Mouse (Mus musculus) frontal cortex, postnatal 14 days (tissue): Measurements from ENCODE around the gene Pianp.
A peak's percentile ranks its signal among the peaks of the same experiment; 100 is the strongest.

Experiments used
- DNase-seq, 2 experiments: peaks; one replicate each; pipeline ENCODE4 v3.0.0; 2022; ENCODE audit warnings: low spot score in 2 of 2

Pianp gene

GRCm38 (mm10) chr6:124996551-124997501 lies at the start of gene Pianp:
Gene Pianp (plus strand): TSS chr6:124996694.
- peak; percentile 72 to 76 for DNase-seq

- DNase-seq = no peak
Measured at GRCm38 (mm10) chr6:124953991-124954715, 42.3 kb upstream of the Pianp start.

- no peak for DNase-seq
Measured at GRCm38 (mm10) chr6:124955212-124955611, 41.3 kb upstream of the Pianp start.

- DNase-seq = no peak
Measured at GRCm38 (mm10) chr6:124958127-124958526, 38.4 kb upstream of the Pianp start.

GRCm38 (mm10) chr6:124959960-124960359 lies 36.5 kb upstream of the Pianp start:
- no peak for DNase-seq

GRCm38 (mm10) chr6:124961021-124961420 lies 35.5 kb upstream of the Pianp start:
- DNase-seq = no peak

GRCm38 (mm10) chr6:124964638-124965037 lies 31.9 kb upstream of the Pianp start:
- peak in 1 of 2 experiments; percentile 16 for DNase-seq

- peak; percentile 86 to 91 for DNase-seq
Measured at GRCm38 (mm10) chr6:124965088-124965719, 31.3 kb upstream of the Pianp start, which contains the start of gene Cops7a. Gene Cops7a (minus strand): TSS chr6:124965538.

- DNase-seq = no peak
Measured at GRCm38 (mm10) chr6:124965747-124966146, 30.7 kb upstream of the Pianp start.

- DNase-seq = no peak
Measured at GRCm38 (mm10) chr6:124966466-124967118, 29.9 kb upstream of the Pianp start.

GRCm38 (mm10) chr6:124967766-124968165 lies 28.7 kb upstream of the Pianp start:
- DNase-seq = peak in 1 of 2 experiments; percentile 16

GRCm38 (mm10) chr6:124992241-124992640 lies 4.3 kb upstream of the Pianp start:
- no peak for DNase-seq

GRCm38 (mm10) chr6:124993365-124993764 lies 3.1 kb upstream of the Pianp start:
- DNase-seq = no peak

GRCm38 (mm10) chr6:124993876-124994275 lies 2.6 kb upstream of the Pianp start:
- no peak for DNase-seq

GRCm38 (mm10) chr6:124995246-124995645 lies 1.2 kb upstream of the Pianp start:
- DNase-seq = no peak

- DNase-seq = no peak
Measured at GRCm38 (mm10) chr6:124995831-124996403, 577 bp upstream of the Pianp start.

GRCm38 (mm10) chr6:124998066-124998465 lies 1.6 kb downstream of the Pianp start:
- peak in 1 of 2 experiments; percentile 54 for DNase-seq

GRCm38 (mm10) chr6:124999091-124999490 lies 2.6 kb downstream of the Pianp start:
- DNase-seq = no peak

- no peak for DNase-seq
Measured at GRCm38 (mm10) chr6:124999546-124999945, 3.1 kb downstream of the Pianp start.

GRCm38 (mm10) chr6:125003706-125004105 lies 7.2 kb downstream of the Pianp start:
- DNase-seq = no peak

- DNase-seq = no peak
Measured at GRCm38 (mm10) chr6:125005086-125005485, 8.6 kb downstream of the Pianp start.
